Mouse (Mus musculus): ENCODE results near the gene Pigk.

DNA sequence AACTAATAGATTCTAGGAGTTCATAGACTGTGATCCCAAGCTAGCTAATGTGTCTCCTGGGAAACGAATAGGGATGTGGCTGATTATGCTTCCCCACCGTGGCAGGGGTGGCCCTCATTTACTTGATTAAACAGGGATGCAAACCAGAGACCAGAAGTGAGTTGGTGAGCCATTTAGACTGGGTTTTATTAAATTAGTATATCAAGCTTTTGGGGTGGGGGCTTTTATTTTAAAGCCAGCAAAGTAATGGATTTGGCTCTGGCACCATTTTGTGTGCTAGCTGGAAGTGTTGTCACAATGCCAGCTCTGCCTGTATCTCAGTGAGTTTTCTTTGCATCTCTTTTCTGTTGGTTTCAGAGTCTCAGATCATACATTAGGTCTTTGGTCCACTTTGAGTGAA is 43.0 kb downstream of the Pigk start:
- no peak for TF ChIP-seq POLR2A (IDR thresholded peaks at IDR 0.05; ENCODE audit: borderline replicate concordance, low read depth, low read length)
- TF ChIP-seq CTCF (IDR thresholded peaks at IDR 0.05; ENCODE audit: low read depth, low read length): no peak

Measured in bone marrow macrophage, adult 2 months (primary cell).